Mouse (Mus musculus) liver, embryonic 11.5 days (tissue): ENCODE data around the gene Prr14. TPM values are rescaled to one million over a fixed set of nuclear protein-coding genes. Genes with fewer than 3 reads are reported as not detected.

ENCODE experiments used
- microRNA-seq: library from miRNA; unstranded; fragments of <30 nt; microRNA quantifications from one replicate; pipeline ENCODE4, GENCODE M21; 2017; ENCODE audit warnings: borderline number of aligned reads
- polyA plus RNA-seq: library from polyadenylated mRNA; unstranded; fragments of >200 nt; fragmentation: Nextera tagmentation; extraction: Ambion mirVana; gene quantifications from 2 replicates; pipeline ENCODE4 v1.2.1, GENCODE M21; 2014

Prr14 gene
- polyA plus RNA-seq, 1 experiment from 2014 or later, result 40.6 TPM

Small RNAs within 50 kb of the gene (microRNA-seq; reads per million reads assigned to microRNA genes)
- gene Gm47278 (not detected), gene Mir7060 (not detected)

Other genes starting within 250 kb of the Prr14 start
- gene Zfp553, start 226.6 kb upstream of the Prr14 start, polyA plus RNA-seq, result 17.2 TPM in 2 replicates
- 14.9 and 17.5 TPM in 2 replicates for gene Sept1, start 226.5 kb upstream of the Prr14 start, polyA plus RNA-seq
- gene Zfp771, start 215.3 kb upstream of the Prr14 start, polyA plus RNA-seq, result 45.9 and 47.3 TPM in 2 replicates
- gene Dctpp1, start 198.9 kb upstream of the Prr14 start, polyA plus RNA-seq, result 266 and 275 TPM in 2 replicates
- 178 and 203 TPM in 2 replicates for gene Sephs2, start 185.6 kb upstream of the Prr14 start, polyA plus RNA-seq
- gene Itgal, start 163.4 kb upstream of the Prr14 start, polyA plus RNA-seq, result 6.2 and 6.5 TPM in 2 replicates
- 3.4 and 3.6 TPM in 2 replicates for gene Zfp768, start 114.0 kb upstream of the Prr14 start, polyA plus RNA-seq
- gene Zfp747, start 83.6 kb upstream of the Prr14 start, polyA plus RNA-seq, result 4.9 and 5.8 TPM in 2 replicates
- 2.4 and 3.0 TPM in 2 replicates for gene 9130019O22Rik, start 72.4 kb upstream of the Prr14 start, polyA plus RNA-seq
- gene E430018J23Rik, start 66.0 kb upstream of the Prr14 start, polyA plus RNA-seq, result 3.3 and 4.2 TPM in 2 replicates
- gene Zfp764, start 52.8 kb upstream of the Prr14 start, polyA plus RNA-seq, result 4.6 and 4.8 TPM in 2 replicates
- gene Zfp688, start 37.5 kb upstream of the Prr14 start, polyA plus RNA-seq, result 18.7 and 19.5 TPM in 2 replicates
- 4.5 and 5.3 TPM in 2 replicates for gene Zfp689, start 10.5 kb upstream of the Prr14 start, polyA plus RNA-seq
- gene Fbrs, start 19.6 kb downstream of the Prr14 start, polyA plus RNA-seq, result 8.9 and 12.4 TPM in 2 replicates
- gene Srcap, start 52.4 kb downstream of the Prr14 start, polyA plus RNA-seq, result 40.3 and 45.5 TPM in 2 replicates
- 13.0 and 16.1 TPM in 2 replicates for gene Gm42715, start 60.0 kb downstream of the Prr14 start, polyA plus RNA-seq
- 6.9 and 11.1 TPM in 2 replicates for gene Tmem265, start 101.8 kb downstream of the Prr14 start, polyA plus RNA-seq
- 41.6 and 41.7 TPM in 2 replicates for gene Phkg2, start 113.7 kb downstream of the Prr14 start, polyA plus RNA-seq
- 5.4 and 6.2 TPM in 2 replicates for gene Ccdc189, start 129.0 kb downstream of the Prr14 start, polyA plus RNA-seq
- 44.1 and 49.0 TPM in 2 replicates for gene Rnf40, start 129.2 kb downstream of the Prr14 start, polyA plus RNA-seq
- 8.3 and 9.8 TPM in 2 replicates for gene Zfp629, start 156.2 kb downstream of the Prr14 start, polyA plus RNA-seq
- gene Bcl7c, start 249.3 kb downstream of the Prr14 start, polyA plus RNA-seq, result 46.8 and 50.7 TPM in 2 replicates